Mouse (Mus musculus) liver, embryonic 14.5 days (tissue): ENCODE data around the gene Accsl. TPM values are rescaled to one million over a fixed set of nuclear protein-coding genes. Genes with fewer than 3 reads are reported as not detected.

Experiments
- ATAC-seq: fragments of 200-750 bp; cut with Nextera tagmentation; 2 replicates; pipeline ENCODE4 v1.8.0; 2017; ENCODE audit warnings: moderate number of reproducible peaks, mild to moderate bottlenecking, moderate library complexity; ENCODE audit not compliant: insufficient read depth
- DNase-seq, 3 experiments: peaks; one replicate each; pipeline ENCODE4 v3.0.0-alpha.2; 2012 to 2013; ENCODE audit warnings: low read depth in 3 of 3, low spot score in 3 of 3
- H3K27ac ChIP-seq: fragments of 300-500 bp; sonication (generic); 2 replicates; pipeline ENCODE4 v1.5.1; 2014; ENCODE audit warnings: moderate library complexity, mild to moderate bottlenecking, control low read depth, inconsistent platforms
- H3K27me3 ChIP-seq: fragments of 300-500 bp; sonication (generic); 2 replicates; pipeline ENCODE4 v1.6.1; 2014; ENCODE audit warnings: mild to moderate bottlenecking, low read length, moderate library complexity; ENCODE audit not compliant: control insufficient read depth, insufficient read depth
- H3K36me3 ChIP-seq: fragments of 300-500 bp; sonication (generic); replicated peaks from 2 replicates; pipeline ENCODE4 v1.6.1; 2014; ENCODE audit warnings: low read depth; ENCODE audit not compliant: control insufficient read depth, insufficient read depth
- H3K4me1 ChIP-seq, 2 experiments: fragments of 200-500 bp in 1 of 2; fragments of 300-500 bp in 1 of 2; sonication (generic) in 1 of 2; replicated peaks; 2 replicates each; pipeline ENCODE4 v1.6.1; 2012 to 2014; ENCODE audit warnings: antibody characterized with exemption in 1 of 2, inconsistent platforms in 1 of 2, low read length in 1 of 2; ENCODE audit not compliant: control insufficient read depth in 2 of 2, insufficient read depth in 2 of 2
- H3K4me2 ChIP-seq: fragments of 300-500 bp; sonication (generic); 2 replicates; pipeline ENCODE4 v1.6.1; 2014; ENCODE audit warnings: low read depth, mild to moderate bottlenecking, control low read depth, moderate library complexity
- H3K4me3 ChIP-seq, 2 experiments: fragments of 200-500 bp in 1 of 2; fragments of 300-500 bp in 1 of 2; sonication (generic) in 1 of 2; 2 replicates each; pipeline ENCODE4 v1.5.1; 2012 to 2014; ENCODE audit warnings: low read depth in 2 of 2, low read length in 2 of 2, mild to moderate bottlenecking in 2 of 2, control low read depth in 1 of 2, inconsistent platforms in 1 of 2, moderate library complexity in 1 of 2; ENCODE audit not compliant: insufficient read depth in 1 of 2
- H3K9ac ChIP-seq: fragments of 300-500 bp; sonication (generic); replicated peaks from 2 replicates; pipeline ENCODE4 v1.6.1; 2014; ENCODE audit warnings: mild to moderate bottlenecking, control low read depth, moderate library complexity
- H3K9me3 ChIP-seq: fragments of 300-500 bp; sonication (generic); 2 replicates; pipeline ENCODE4 v1.6.1; 2016; ENCODE audit warnings: low read length, mixed read lengths; ENCODE audit not compliant: control insufficient read depth
- CTCF ChIP-seq: IDR thresholded peaks from 2 replicates; pipeline ENCODE4 v1.5.1; 2016; ENCODE audit warnings: antibody characterized with exemption, low read depth, control low read depth
- EP300 ChIP-seq: IDR thresholded peaks from 2 replicates; pipeline ENCODE4 v1.6.1; 2016; ENCODE audit warnings: antibody characterized with exemption, low read depth
- WGBS: fragments of 180-500 bp; shearing (Covaris S2); extraction: QIAGEN DNeasy Blood & Tissue Kit; methylation state at CpG from one replicate; pipeline ENCODE4 v1.1.7; 2014; ENCODE audit not compliant: insufficient replicate concordance; 5-methylcytosine and 5-hydroxymethylcytosine counted together
- polyA plus RNA-seq, 2 experiments: library from polyadenylated mRNA; depleted of rRNA in 1 of 2; stranded (reverse) in 1 of 2; unstranded in 1 of 2; fragments of >200 nt; fragmentation: Nextera tagmentation in 1 of 2; extraction: Ambion mirVana in 1 of 2; gene quantifications; 2 replicates each; pipeline versions ENCODE4 v1.2.1 to v1.2.3; 2012 to 2014

Accsl gene
- polyA plus RNA-seq, 2 experiments: 0.02 TPM; not detected in 1

DNA sequence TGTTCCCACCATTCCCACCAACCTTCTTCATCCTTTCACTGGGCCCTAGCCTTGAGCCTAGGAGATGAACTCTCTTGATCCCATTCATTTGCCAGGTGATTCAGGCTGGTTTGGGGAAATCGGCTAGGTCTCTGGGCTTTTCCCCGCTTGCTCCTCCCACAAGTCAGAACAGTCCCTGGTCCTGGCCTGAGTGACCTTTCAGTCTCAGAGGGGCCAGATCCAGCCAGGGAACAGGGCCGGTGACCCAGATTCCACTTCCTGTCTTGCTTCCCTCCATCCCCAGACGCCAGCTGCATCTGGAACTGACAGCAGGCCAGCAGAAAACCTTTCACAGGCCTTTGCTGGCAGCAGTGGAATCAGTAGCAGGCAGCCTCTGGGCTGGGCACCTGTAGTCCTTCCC lies 37.4 kb upstream of the Accsl start:
- H3K4me1 ChIP-seq: no peaks in the 10 kb centered on the region
- WGBS: 32% methylated on average over 4 of the region's 4 CpGs
- H3K4me3 ChIP-seq: no peak overlapping the region
- no peaks in the 10 kb centered on the region for H3K36me3 ChIP-seq
- H3K9me3 ChIP-seq: no peaks in the 10 kb centered on the region
- H3K27ac ChIP-seq: no peak overlapping the region
- no peak overlapping the region for H3K9ac ChIP-seq
- DNase-seq (no peak), ATAC-seq (no peak)
- H3K4me2 ChIP-seq: no peak overlapping the region
- no peaks in the 10 kb centered on the region for H3K27me3 ChIP-seq
- TF ChIP-seq CTCF (no peak), EP300 (no peak)

DNA sequence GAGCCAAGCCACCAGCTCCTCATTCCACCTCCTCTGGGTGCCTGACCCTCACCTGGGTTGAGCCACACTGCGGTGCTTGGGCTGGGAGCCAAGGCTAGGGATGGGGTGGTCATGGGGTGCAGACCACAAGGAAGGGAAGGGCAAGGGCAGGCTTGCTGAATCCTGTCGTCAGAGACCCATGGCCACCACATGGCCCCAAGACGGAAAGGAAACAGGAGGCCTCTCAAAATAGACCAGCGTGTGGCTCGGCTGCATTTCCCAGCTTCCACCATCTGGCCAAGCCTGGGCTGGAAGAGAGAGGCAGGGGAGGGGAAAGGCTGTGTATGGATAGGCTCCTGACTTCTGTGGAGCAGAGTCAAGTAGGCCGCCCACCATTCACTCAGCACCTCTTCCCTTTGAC lies 34.5 kb upstream of the Accsl start:
- 36% methylated on average over 6 of the region's 6 CpGs for WGBS
- no peak for DNase-seq
- Histone ChIP-seq H3K4me3 (no peak overlapping the region), H3K4me1 (no peaks in the 10 kb centered on the region), H3K27ac (no peak overlapping the region), H3K27me3 (no peaks in the 10 kb centered on the region), H3K9ac (no peak overlapping the region), H3K4me2 (no peak overlapping the region), H3K36me3 (no peaks in the 10 kb centered on the region), H3K9me3 (no peaks in the 10 kb centered on the region)
- no peak for ATAC-seq
- TF ChIP-seq EP300 (no peak), CTCF (no peak)

DNA sequence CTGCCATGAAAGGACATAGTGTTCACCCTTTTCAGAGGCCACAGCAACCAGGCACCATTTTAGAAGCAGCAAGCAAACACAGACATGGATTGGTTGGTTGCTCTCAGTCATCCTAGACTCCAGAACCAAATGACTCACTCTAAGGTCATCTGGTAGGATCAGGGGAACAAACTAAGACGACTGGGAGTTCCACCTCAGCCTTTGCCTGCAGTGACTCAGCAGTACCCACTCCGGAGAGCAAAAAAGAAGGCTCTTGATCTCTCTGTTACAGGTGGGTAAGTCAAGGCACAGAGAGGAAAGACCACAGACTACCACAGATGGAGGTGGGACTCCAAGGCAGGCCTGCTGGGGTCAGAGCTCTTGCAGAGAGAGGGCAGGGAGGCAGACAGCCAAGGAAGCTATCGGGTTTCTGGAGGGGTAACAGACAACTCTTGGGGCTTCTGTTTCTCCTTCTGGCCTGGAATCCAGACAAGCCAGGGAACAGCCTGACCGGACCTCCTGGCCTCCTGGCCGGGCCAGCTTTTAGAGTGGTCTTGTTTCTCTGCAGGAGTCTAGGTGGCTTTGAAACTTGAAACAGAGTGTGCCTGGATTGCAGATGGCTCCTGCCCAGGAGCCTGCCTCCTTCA lies 33.8 kb upstream of the Accsl start:
- Histone ChIP-seq H3K27ac (no peak overlapping the region), H3K4me3 (no peak overlapping the region), H3K36me3 (no peaks in the 10 kb centered on the region), H3K9me3 (no peaks in the 10 kb centered on the region), H3K9ac (no peak overlapping the region), H3K27me3 (no peaks in the 10 kb centered on the region), H3K4me2 (no peak overlapping the region), H3K4me1 (no peaks in the 10 kb centered on the region)
- TF ChIP-seq CTCF: no peak
- no peak for TF ChIP-seq EP300
- no peak for ATAC-seq
- no peak for DNase-seq
- WGBS: 53% methylated on average over 5 of the region's 5 CpGs

DNA sequence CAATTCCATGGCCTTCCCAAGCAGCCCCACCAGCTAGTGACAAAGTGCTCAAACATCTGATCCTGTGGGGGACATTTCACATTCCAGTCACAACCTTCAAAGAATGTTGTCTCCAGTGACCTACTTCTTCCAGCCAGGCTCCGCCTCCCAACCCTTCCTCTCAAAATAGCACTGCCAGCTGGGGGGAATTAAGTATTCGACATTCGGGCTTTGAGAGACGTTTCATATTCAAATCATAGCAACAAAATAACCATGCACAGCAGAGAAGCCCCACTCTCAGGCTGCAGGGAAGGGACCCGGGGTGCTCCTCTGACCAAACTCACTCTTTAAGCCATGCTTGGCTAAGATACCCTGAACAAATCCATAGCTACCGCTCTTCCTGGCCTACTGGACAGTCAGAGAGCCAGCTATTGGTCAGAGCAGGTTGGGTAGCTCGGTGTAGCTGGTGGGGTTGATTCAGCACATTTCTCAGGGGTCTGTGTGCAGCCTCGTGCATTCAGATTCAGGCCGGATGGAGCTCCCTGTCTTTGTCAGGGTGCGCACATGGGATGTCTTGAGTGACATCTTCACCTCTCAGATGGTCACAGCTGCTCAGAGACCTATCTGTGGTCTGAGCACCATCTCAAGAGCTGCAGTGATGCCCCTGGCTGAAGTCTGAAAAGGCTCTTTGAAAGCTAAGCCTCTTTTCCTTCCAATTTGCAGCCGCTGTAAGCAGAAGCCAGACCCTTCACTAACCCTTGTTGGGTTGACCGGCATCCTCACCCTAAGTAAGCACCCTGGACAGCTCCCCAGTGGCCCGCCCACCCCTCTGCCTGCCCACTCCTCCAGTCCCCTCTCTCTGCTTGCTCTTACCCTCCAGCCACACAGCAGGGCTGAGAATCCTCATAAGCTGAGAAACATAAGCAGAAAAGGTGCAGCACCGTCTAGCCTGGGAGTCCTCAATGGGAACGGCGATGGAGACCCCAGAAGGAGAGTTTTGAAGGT lies 30.7 kb upstream of the Accsl start:
- H3K9ac ChIP-seq: no peak overlapping the region
- TF ChIP-seq CTCF: no peak
- no peak for TF ChIP-seq EP300
- no peaks in the 10 kb centered on the region for H3K27me3 ChIP-seq
- H3K4me2 ChIP-seq: no peak overlapping the region
- H3K4me3 ChIP-seq: no peak overlapping the region
- DNase-seq: no peak
- H3K4me1 ChIP-seq: no peaks in the 10 kb centered on the region
- ATAC-seq: no peak
- H3K9me3 ChIP-seq: no peaks in the 10 kb centered on the region
- 46% methylated on average over 16 of the region's 16 CpGs for WGBS
- no peaks in the 10 kb centered on the region for H3K36me3 ChIP-seq
- H3K27ac ChIP-seq: no peak overlapping the region

DNA sequence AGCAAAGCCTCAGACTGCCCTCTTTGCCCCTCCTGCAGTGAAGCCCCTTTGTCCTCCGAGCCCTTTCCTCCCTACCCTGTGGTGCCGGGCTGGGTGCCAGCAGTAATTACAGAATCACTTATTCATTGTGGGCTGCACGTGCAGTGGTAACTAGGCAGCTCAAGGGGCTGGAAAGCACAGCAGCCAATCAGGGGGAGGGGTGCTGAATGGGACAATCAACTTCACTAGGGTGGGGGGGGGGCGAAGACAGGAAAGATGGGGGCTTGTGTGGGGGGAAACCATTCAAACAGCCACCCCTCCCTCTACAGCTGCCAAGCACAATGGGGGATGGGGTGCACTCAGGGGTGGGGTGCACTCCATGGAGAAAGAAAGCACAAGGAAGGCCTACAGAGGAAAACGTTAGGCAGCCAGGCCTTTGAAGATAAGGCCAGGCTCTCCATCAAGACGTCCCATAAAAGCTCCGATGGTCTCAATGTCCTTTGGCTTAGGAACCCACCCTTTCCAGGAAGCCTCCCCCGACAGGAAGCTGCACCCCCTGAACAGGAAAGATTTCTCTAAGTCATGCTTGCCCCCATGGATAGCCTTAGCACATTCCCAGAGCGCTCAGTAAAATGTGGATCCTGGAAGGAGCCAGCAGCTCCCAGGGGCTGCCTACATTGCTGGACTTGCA lies 22.8 kb upstream of the Accsl start:
- Histone ChIP-seq H3K4me1 (peaks cover 0 to 2% of the 10 kb centered on the region in 2 experiments; a peak in 2 of 4 replicates), H3K27ac (no peak overlapping the region), H3K27me3 (no peaks in the 10 kb centered on the region), H3K9ac (no peak overlapping the region), H3K9me3 (no peaks in the 10 kb centered on the region), H3K36me3 (no peaks in the 10 kb centered on the region), H3K4me3 (no peak overlapping the region), H3K4me2 (no peak overlapping the region)
- DNase-seq: no peak
- ATAC-seq: peak; percentile 60; the same call in 1 of the 2 replicates
- TF ChIP-seq EP300 (no peak), CTCF (no peak)
- WGBS: 17% methylated on average over 9 of the region's 9 CpGs
